Mouse (Mus musculus) spleen, adult 2 months (tissue): ENCODE measurements at regions not wholly inside any gene's neighbourhood (a gene's known extent, or its start where the extent isn't known, plus 50 kb on each side); places are given as distances from the start of the nearest gene placed in this dataset.

Experiments
- CTCF ChIP-seq: fragments of 200-500 bp; IDR thresholded peaks from 2 replicates; pipeline ENCODE4 v1.5.1; 2011; ENCODE audit warnings: mild to moderate bottlenecking, inconsistent platforms; ENCODE audit not compliant: insufficient read depth, insufficient read length, insufficient replicate concordance; ENCODE audit errors: extremely low read depth
- POLR2A ChIP-seq: fragments of 200-500 bp; IDR thresholded peaks from 2 replicates; pipeline ENCODE4 v1.6.1; 2011; ENCODE audit warnings: low read depth, low read length, inconsistent platforms

DNA sequence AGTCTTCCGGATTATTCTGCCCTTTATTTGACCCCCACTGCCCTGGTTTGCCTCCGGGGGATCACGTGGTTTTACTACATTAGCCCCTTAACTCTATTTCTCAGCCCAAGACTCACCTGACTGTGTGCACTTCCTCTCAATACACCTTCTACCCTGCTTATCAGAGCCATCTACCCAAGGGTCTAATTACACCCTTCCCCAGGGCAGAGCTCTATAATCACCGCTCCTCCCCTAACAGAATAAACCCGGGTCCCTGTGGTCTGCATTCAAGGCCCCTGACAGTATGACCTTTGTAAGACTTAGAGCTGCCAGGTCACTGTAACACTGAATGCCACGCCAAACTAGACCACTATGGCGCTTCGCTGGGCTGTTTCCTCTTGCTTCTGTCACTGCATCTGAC lies 113.6 kb upstream of the Jarid2 start:
- TF ChIP-seq POLR2A: no peak
- no peak for TF ChIP-seq CTCF
